ENCODE assay signal across 8 mouse cellular contexts in the genomic region with DNA sequence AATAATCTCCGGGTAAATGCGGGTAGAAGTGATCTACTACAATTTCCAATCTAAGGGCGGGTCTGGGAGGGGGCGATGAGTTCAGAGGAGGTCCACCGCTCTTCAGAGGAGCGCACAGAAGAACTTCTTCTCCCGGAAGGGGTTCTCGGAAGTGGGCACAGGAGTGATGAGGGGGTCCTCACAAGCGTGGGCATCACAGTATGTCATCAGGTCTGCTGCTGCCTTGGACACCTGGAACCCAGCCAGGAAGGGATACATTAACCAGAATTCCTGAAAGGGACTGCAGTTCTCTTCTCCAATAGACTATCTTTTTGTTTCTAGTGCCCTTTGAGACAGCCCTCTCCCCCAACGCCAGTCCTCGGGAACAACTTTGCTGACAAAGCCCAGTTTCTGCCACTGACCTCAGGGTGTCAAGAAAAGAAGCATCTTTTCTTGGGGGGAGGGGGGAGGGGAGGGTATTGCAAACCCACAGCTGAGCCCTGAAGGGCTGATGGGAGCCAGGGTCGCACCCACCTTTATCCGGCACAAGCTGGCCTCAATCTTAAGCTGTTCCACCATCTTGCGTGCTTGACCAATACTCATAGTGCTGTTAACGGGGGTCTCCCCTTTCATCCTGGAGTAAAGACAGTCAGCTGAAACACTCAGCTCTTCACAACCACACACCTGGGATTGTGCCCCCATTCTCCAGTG. TPM values are rescaled to one million over a fixed set of nuclear protein-coding genes. Genes with fewer than 3 reads are reported as not detected.
DNase-seq lines count a peak whose midpoint lies in the region; ATAC-seq and TF ChIP-seq lines count a peak whose summit lies in the region.

No protein-coding gene starts in this region.

- H3K4me1 ChIP-seq in embryonic facial prominence, embryonic 13.5 days, result peaks cover 31% of the 10 kb centered on the region
- H3K4me1 ChIP-seq in hindbrain, embryonic 14.5 days (replicated peaks; ENCODE audit: control insufficient read depth, insufficient read depth, low read length), result peaks cover 13% of the 10 kb centered on the region
- H3K4me1 ChIP-seq in limb, embryonic 13.5 days, result peaks cover 32% of the 10 kb centered on the region
- peaks cover 9% of the 10 kb centered on the region for H3K4me1 ChIP-seq in midbrain, postnatal 0 days (ENCODE audit: insufficient read depth, low read length)

- peak; percentile 14 for ATAC-seq in CD4-positive, CD25-positive, alpha-beta regulatory T cell, adult 4 months
- no peak; the same call in 1 of the 2 replicates for ATAC-seq in embryonic facial prominence, embryonic 13.5 days (ENCODE audit: insufficient number of reproducible peaks, insufficient read depth, low FRiP score, low TSS enrichment, low read depth)
- ATAC-seq in hindbrain, embryonic 14.5 days (ENCODE audit: low FRiP score), result no peak
- ATAC-seq in limb, embryonic 13.5 days (ENCODE audit: low FRiP score, low read depth), result peak; percentile 18; the same call in 1 of the 2 replicates
- 0 out of 2 replicates have a peak, but pooled peaks have one; percentile 8 for ATAC-seq in midbrain, postnatal 0 days (ENCODE audit: low FRiP score)
- no peak for ATAC-seq in granulocyte monocyte progenitor cell, adult 5-6 weeks (replicated peaks; ENCODE audit: poor library complexity, severe bottlenecking)

- no peak for TF ChIP-seq CTCF in midbrain, postnatal 0 days (IDR thresholded peaks at IDR 0.05)

- H3K27ac ChIP-seq in embryonic facial prominence, embryonic 13.5 days, result peak overlapping the region; percentile 99
- H3K27ac ChIP-seq in hindbrain, embryonic 14.5 days, result peak overlapping the region; percentile 96
- peak overlapping the region; percentile 96 for H3K27ac ChIP-seq in limb, embryonic 13.5 days
- H3K27ac ChIP-seq in midbrain, postnatal 0 days (ENCODE audit: low read depth, low read length), result peak overlapping the region; percentile 96

- no peaks in the 10 kb centered on the region for H3K9me3 ChIP-seq in embryonic facial prominence, embryonic 13.5 days
- no peaks in the 10 kb centered on the region for H3K9me3 ChIP-seq in hindbrain, embryonic 14.5 days (ENCODE audit: control insufficient read depth, low read length)
- no peaks in the 10 kb centered on the region for H3K9me3 ChIP-seq in limb, embryonic 13.5 days
- H3K9me3 ChIP-seq in midbrain, postnatal 0 days (ENCODE audit: low read length), result no peaks in the 10 kb centered on the region

- H3K9ac ChIP-seq in embryonic facial prominence, embryonic 13.5 days, result peak overlapping the region; percentile 83
- H3K9ac ChIP-seq in hindbrain, embryonic 14.5 days, result peak overlapping the region; percentile 94
- H3K9ac ChIP-seq in limb, embryonic 13.5 days, result peak overlapping the region; percentile 80
- peak overlapping the region; percentile 87 for H3K9ac ChIP-seq in midbrain, postnatal 0 days (replicated peaks; ENCODE audit: low read length, poor library complexity, severe bottlenecking)

- H3K4me2 ChIP-seq in embryonic facial prominence, embryonic 13.5 days, result peak overlapping the region; percentile 79
- H3K4me2 ChIP-seq in hindbrain, embryonic 14.5 days (replicated peaks), result peak overlapping the region; percentile 66
- peak overlapping the region; percentile 82 for H3K4me2 ChIP-seq in limb, embryonic 13.5 days (replicated peaks)
- H3K4me2 ChIP-seq in midbrain, postnatal 0 days (ENCODE audit: low read depth, low read length, poor library complexity, severe bottlenecking), result peak overlapping the region; percentile 85

- WGBS in embryonic facial prominence, embryonic 13.5 days, result 17% methylated on average over 15 of the region's 15 CpGs
- 11% methylated on average over 15 of the region's 15 CpGs for WGBS in hindbrain, embryonic 14.5 days
- 22% methylated on average over 15 of the region's 15 CpGs for WGBS in limb, embryonic 13.5 days
- 4% methylated on average over 15 of the region's 15 CpGs for WGBS in midbrain, postnatal 0 days

- peak overlapping the region; percentile 56 for H3K4me3 ChIP-seq in embryonic facial prominence, embryonic 13.5 days
- peak overlapping the region; percentile 77 for H3K4me3 ChIP-seq in hindbrain, embryonic 14.5 days (replicated peaks; ENCODE audit: low read length)
- peak overlapping the region; percentile 50 for H3K4me3 ChIP-seq in limb, embryonic 13.5 days
- H3K4me3 ChIP-seq in midbrain, postnatal 0 days (ENCODE audit: low read depth, low read length), result peak overlapping the region; percentile 68

- H3K36me3 ChIP-seq in embryonic facial prominence, embryonic 13.5 days, result peaks cover 43% of the 10 kb centered on the region
- H3K36me3 ChIP-seq in hindbrain, embryonic 14.5 days (replicated peaks; ENCODE audit: control insufficient read depth, insufficient read depth), result peaks cover 39% of the 10 kb centered on the region
- H3K36me3 ChIP-seq in limb, embryonic 13.5 days, result peaks cover 40% of the 10 kb centered on the region
- peaks cover 10% of the 10 kb centered on the region for H3K36me3 ChIP-seq in midbrain, postnatal 0 days (ENCODE audit: insufficient read depth, low read length)

- peak; percentile 42 for DNase-seq in embryo, embryonic 9.5 days (ENCODE audit: extremely low spot score)
- DNase-seq in embryo, embryonic 10 days (ENCODE audit: low spot score), result no peak
- peak; percentile 46 for DNase-seq in hindbrain, embryonic 14.5 days (ENCODE audit: low spot score)
- DNase-seq in midbrain, postnatal 0 days (ENCODE audit: low spot score), result peak; percentile 63

- H3K27me3 ChIP-seq in embryonic facial prominence, embryonic 13.5 days, result no peaks in the 10 kb centered on the region
- H3K27me3 ChIP-seq in hindbrain, embryonic 14.5 days (ENCODE audit: control insufficient read depth, insufficient read depth, low read length), result no peaks in the 10 kb centered on the region
- no peaks in the 10 kb centered on the region for H3K27me3 ChIP-seq in limb, embryonic 13.5 days
- H3K27me3 ChIP-seq in midbrain, postnatal 0 days (ENCODE audit: insufficient read depth, low read length), result no peaks in the 10 kb centered on the region

RNA-seq across cellular contexts. Expression of a gene that starts 0.8 kb away (rescaled TPM):
- polyA plus RNA-seq in CD4-positive, CD25-positive, alpha-beta regulatory T cell, adult 4 months (2017; shearing (Covaris generic)), result 1 to 10 TPM in 1 of 2 experiments, under 1 TPM in 1; 0.91 to 1.4 TPM
- 10.4 and 10.6 TPM in 2 replicates for polyA plus RNA-seq in embryonic facial prominence, embryonic 13.5 days (2015; fragmentation: Nextera tagmentation; extraction: Ambion mirVana)
- polyA plus RNA-seq in hindbrain, embryonic 14.5 days (2014; fragmentation: Nextera tagmentation; extraction: Ambion mirVana), result 508 and 520 TPM in 2 replicates
- 8.7 and 8.8 TPM in 2 replicates for polyA plus RNA-seq in limb, embryonic 13.5 days (2015; fragmentation: Nextera tagmentation; extraction: Ambion mirVana)
- 103 and 119 TPM in 2 replicates for total RNA-seq in midbrain, postnatal 0 days (2014; rRNA removed)
- polyA plus RNA-seq in midbrain, postnatal 0 days (2015; fragmentation: Nextera tagmentation; extraction: Ambion mirVana), result 746 and 809 TPM in 2 replicates
- not detected in 2 replicates for total RNA-seq in granulocyte monocyte progenitor cell, adult 5-6 weeks (2014; fragmentation: Nextera tagmentation)
- total RNA-seq in granulocyte monocyte progenitor cell, adult 5-6 weeks (2017), result 0.26 TPM in 1 of 2 replicates, not detected in the other

RNA-seq across cellular contexts. Expression of a gene that starts 0.9 kb away (rescaled TPM):
- polyA plus RNA-seq in CD4-positive, CD25-positive, alpha-beta regulatory T cell, adult 4 months (2017; shearing (Covaris generic)), result 10 to 100 TPM; 86.8 to 98.9 TPM
- polyA plus RNA-seq in embryonic facial prominence, embryonic 13.5 days (2015; fragmentation: Nextera tagmentation; extraction: Ambion mirVana), result 52.6 and 53.3 TPM in 2 replicates
- 79.9 and 89.2 TPM in 2 replicates for polyA plus RNA-seq in hindbrain, embryonic 14.5 days (2014; fragmentation: Nextera tagmentation; extraction: Ambion mirVana)
- polyA plus RNA-seq in limb, embryonic 13.5 days (2015; fragmentation: Nextera tagmentation; extraction: Ambion mirVana), result 45.2 and 49.3 TPM in 2 replicates
- 112 and 121 TPM in 2 replicates for total RNA-seq in midbrain, postnatal 0 days (2014; rRNA removed)
- polyA plus RNA-seq in midbrain, postnatal 0 days (2015; fragmentation: Nextera tagmentation; extraction: Ambion mirVana), result 101 and 108 TPM in 2 replicates
- 61.8 and 89.4 TPM in 2 replicates for total RNA-seq in granulocyte monocyte progenitor cell, adult 5-6 weeks (2014; fragmentation: Nextera tagmentation)
- total RNA-seq in granulocyte monocyte progenitor cell, adult 5-6 weeks (2017), result 33.9 and 34.6 TPM in 2 replicates

RNA-seq across cellular contexts. Expression of a gene that starts 8.6 kb away (rescaled TPM):
- not detected for polyA plus RNA-seq in CD4-positive, CD25-positive, alpha-beta regulatory T cell, adult 4 months (2017; shearing (Covaris generic))
- polyA plus RNA-seq in embryonic facial prominence, embryonic 13.5 days (2015; fragmentation: Nextera tagmentation; extraction: Ambion mirVana), result not detected in 2 replicates
- polyA plus RNA-seq in hindbrain, embryonic 14.5 days (2014; fragmentation: Nextera tagmentation; extraction: Ambion mirVana), result not detected in 2 replicates
- polyA plus RNA-seq in limb, embryonic 13.5 days (2015; fragmentation: Nextera tagmentation; extraction: Ambion mirVana), result not detected in 2 replicates
- 5.6 and 12.7 TPM in 2 replicates for total RNA-seq in midbrain, postnatal 0 days (2014; rRNA removed)
- polyA plus RNA-seq in midbrain, postnatal 0 days (2015; fragmentation: Nextera tagmentation; extraction: Ambion mirVana), result not detected in 2 replicates
- not detected in 2 replicates for total RNA-seq in granulocyte monocyte progenitor cell, adult 5-6 weeks (2014; fragmentation: Nextera tagmentation)
- 34.1 TPM in 1 of 2 replicates, not detected in the other for total RNA-seq in granulocyte monocyte progenitor cell, adult 5-6 weeks (2017)

RNA-seq across cellular contexts. Expression of a gene that starts 12.4 kb away (rescaled TPM):
- not detected for polyA plus RNA-seq in CD4-positive, CD25-positive, alpha-beta regulatory T cell, adult 4 months (2017; shearing (Covaris generic))
- polyA plus RNA-seq in embryonic facial prominence, embryonic 13.5 days (2015; fragmentation: Nextera tagmentation; extraction: Ambion mirVana), result 0.65 and 0.74 TPM in 2 replicates
- 0.82 and 1.1 TPM in 2 replicates for polyA plus RNA-seq in hindbrain, embryonic 14.5 days (2014; fragmentation: Nextera tagmentation; extraction: Ambion mirVana)
- polyA plus RNA-seq in limb, embryonic 13.5 days (2015; fragmentation: Nextera tagmentation; extraction: Ambion mirVana), result 0.75 and 0.93 TPM in 2 replicates
- 2.7 and 3.5 TPM in 2 replicates for total RNA-seq in midbrain, postnatal 0 days (2014; rRNA removed)
- 2.0 and 2.1 TPM in 2 replicates for polyA plus RNA-seq in midbrain, postnatal 0 days (2015; fragmentation: Nextera tagmentation; extraction: Ambion mirVana)
- 0.11 TPM in 1 of 2 replicates, not detected in the other for total RNA-seq in granulocyte monocyte progenitor cell, adult 5-6 weeks (2014; fragmentation: Nextera tagmentation)
- total RNA-seq in granulocyte monocyte progenitor cell, adult 5-6 weeks (2017), result not detected in 2 replicates

RNA-seq across cellular contexts. Expression of a gene that starts 18.4 kb away (rescaled TPM):
- polyA plus RNA-seq in CD4-positive, CD25-positive, alpha-beta regulatory T cell, adult 4 months (2017; shearing (Covaris generic)), result 1 to 10 TPM; 4.2 to 6.9 TPM
- 7.4 and 7.6 TPM in 2 replicates for polyA plus RNA-seq in embryonic facial prominence, embryonic 13.5 days (2015; fragmentation: Nextera tagmentation; extraction: Ambion mirVana)
- 8.0 and 8.4 TPM in 2 replicates for polyA plus RNA-seq in hindbrain, embryonic 14.5 days (2014; fragmentation: Nextera tagmentation; extraction: Ambion mirVana)
- 5.9 and 6.3 TPM in 2 replicates for polyA plus RNA-seq in limb, embryonic 13.5 days (2015; fragmentation: Nextera tagmentation; extraction: Ambion mirVana)
- 25.9 and 36.2 TPM in 2 replicates for total RNA-seq in midbrain, postnatal 0 days (2014; rRNA removed)
- 4.6 and 5.5 TPM in 2 replicates for polyA plus RNA-seq in midbrain, postnatal 0 days (2015; fragmentation: Nextera tagmentation; extraction: Ambion mirVana)
- total RNA-seq in granulocyte monocyte progenitor cell, adult 5-6 weeks (2014; fragmentation: Nextera tagmentation), result 71.4 and 85.1 TPM in 2 replicates
- total RNA-seq in granulocyte monocyte progenitor cell, adult 5-6 weeks (2017), result 82.8 and 88.5 TPM in 2 replicates

Comparison
In these comparisons a context has a peak if more than half of its experiments do, and no peak if none do; other contexts are left out.
1. ATAC-seq: peak in CD4-positive, CD25-positive, alpha-beta regulatory T cell, adult 4 months (single experiment), limb, embryonic 13.5 days (single experiment) and midbrain, postnatal 0 days (single experiment); none in embryonic facial prominence, embryonic 13.5 days (single experiment), hindbrain, embryonic 14.5 days (single experiment) and granulocyte monocyte progenitor cell, adult 5-6 weeks (single experiment).
2. RNA of a gene that starts 0.8 kb away (polyA plus RNA-seq): 746 to 809 TPM in midbrain, postnatal 0 days and 508 to 520 TPM in hindbrain, embryonic 14.5 days; 10.4 to 10.6 TPM in embryonic facial prominence, embryonic 13.5 days, 8.7 to 8.8 TPM in limb, embryonic 13.5 days and 0.91 to 1.4 TPM in CD4-positive, CD25-positive, alpha-beta regulatory T cell, adult 4 months; every median in the first group is over 10 times any median in the second.
3. Peak in every context shown above with its lines, with median percentiles within 50 percentile points of each other: H3K27ac ChIP-seq, H3K4me2 ChIP-seq, H3K4me3 ChIP-seq and H3K9ac ChIP-seq.